ENCODE assay signal across 8 mouse cellular contexts in genomic region chr6:115462743-115463337, GRCm38 (mm10).
A peak's percentile ranks its signal among the peaks of the same experiment; 100 is the strongest.
DNase-seq lines count a peak whose midpoint lies in the region; ATAC-seq and TF ChIP-seq lines count a peak whose summit lies in the region.

No protein-coding gene starts in this region.

- no peak for TF ChIP-seq EP300 in heart, postnatal 0 days (IDR thresholded peaks at IDR 0.05; ENCODE audit: low read depth)

- no peak overlapping the region for H3K9ac ChIP-seq in heart, postnatal 0 days (replicated peaks; ENCODE audit: low read depth, low read length)
- H3K9ac ChIP-seq in lung, embryonic 14.5 days, result no peak overlapping the region
- no peak overlapping the region for H3K9ac ChIP-seq in midbrain, embryonic 14.5 days (replicated peaks; ENCODE audit: low read length)

- DNase-seq in Muller cell, postnatal 12 days (ENCODE audit: inconsistent ontology term), result peak; percentile 72
- peak; percentile 81 to 90 for DNase-seq in cerebellum, adult 18-20 months
- DNase-seq in heart, postnatal 0 days (ENCODE audit: low spot score), result no peak
- peak; percentile 80 for DNase-seq in lung, embryonic 14.5 days
- peak; percentile 90 for DNase-seq in urinary bladder, postnatal 14 days (ENCODE audit: low spot score)
- DNase-seq in left cerebral cortex, adult 9 months (ENCODE audit: low spot score in 2 of 2), result no peak
- no peak for DNase-seq in midbrain, embryonic 14.5 days
- DNase-seq in layer of hippocampus, postnatal 36 days, result no peak

- H3K27me3 ChIP-seq in heart, postnatal 0 days (ENCODE audit: control insufficient read depth, insufficient read depth, low read length), result no peaks in the 10 kb centered on the region
- no peaks in the 10 kb centered on the region for H3K27me3 ChIP-seq in lung, embryonic 14.5 days (ENCODE audit: insufficient read depth, low read length)
- no peaks in the 10 kb centered on the region for H3K27me3 ChIP-seq in midbrain, embryonic 14.5 days (ENCODE audit: control insufficient read depth, insufficient read depth, low read length)

- H3K9me3 ChIP-seq in heart, postnatal 0 days (replicated peaks; ENCODE audit: control insufficient read depth, low read length), result peaks cover 4% of the 10 kb centered on the region; the same call in 1 of the 2 replicates
- H3K9me3 ChIP-seq in lung, embryonic 14.5 days (ENCODE audit: low read depth, low read length), result no peaks in the 10 kb centered on the region
- no peaks in the 10 kb centered on the region for H3K9me3 ChIP-seq in midbrain, embryonic 14.5 days (ENCODE audit: control insufficient read depth, low read length)

- H3K36me3 ChIP-seq in heart, postnatal 0 days (replicated peaks; ENCODE audit: control insufficient read depth, insufficient read depth, low read length), result no peaks in the 10 kb centered on the region
- no peaks in the 10 kb centered on the region for H3K36me3 ChIP-seq in lung, embryonic 14.5 days (ENCODE audit: insufficient read depth)
- H3K36me3 ChIP-seq in midbrain, embryonic 14.5 days (ENCODE audit: control insufficient read depth, insufficient read depth, low read length), result no peaks in the 10 kb centered on the region

- ATAC-seq in heart, postnatal 0 days (ENCODE audit: insufficient read depth, low read depth), result no peak
- ATAC-seq in lung, embryonic 14.5 days (ENCODE audit: insufficient read depth), result peak; percentile 70
- ATAC-seq in midbrain, embryonic 14.5 days (ENCODE audit: low FRiP score, low TSS enrichment), result no peak

- TF ChIP-seq CTCF in heart, postnatal 0 days (IDR thresholded peaks at IDR 0.05; ENCODE audit: low read depth), result no peak
- no peak for TF ChIP-seq CTCF in lung, embryonic 14.5 days (IDR thresholded peaks at IDR 0.05; ENCODE audit: low read depth)

- H3K4me1 ChIP-seq in heart, postnatal 0 days (ENCODE audit: control insufficient read depth, insufficient read depth), result no peaks in the 10 kb centered on the region
- no peaks in the 10 kb centered on the region for H3K4me1 ChIP-seq in lung, embryonic 14.5 days (ENCODE audit: insufficient read depth)
- H3K4me1 ChIP-seq in midbrain, embryonic 14.5 days (ENCODE audit: control insufficient read depth, insufficient read depth, low read length), result no peaks in the 10 kb centered on the region

- WGBS in heart, postnatal 0 days, result 50% methylated on average over 16 of the region's 16 CpGs
- 52% methylated on average over 16 of the region's 16 CpGs for WGBS in lung, embryonic 14.5 days
- WGBS in midbrain, embryonic 14.5 days, result 96% methylated on average over 16 of the region's 16 CpGs

- no peak overlapping the region for H3K4me3 ChIP-seq in heart, postnatal 0 days (ENCODE audit: low read depth, low read length)
- no peak overlapping the region for H3K4me3 ChIP-seq in lung, embryonic 14.5 days (ENCODE audit: low read depth, low read length)
- H3K4me3 ChIP-seq in midbrain, embryonic 14.5 days (replicated peaks; ENCODE audit: low read depth, low read length), result no peak overlapping the region

- peak overlapping the region; percentile 43; the same call in 1 of the 2 replicates for H3K27ac ChIP-seq in heart, postnatal 0 days (ENCODE audit: low read depth)
- peak overlapping the region; percentile 55; the same call in 1 of the 2 replicates for H3K27ac ChIP-seq in lung, embryonic 14.5 days (ENCODE audit: low read depth)
- H3K27ac ChIP-seq in midbrain, embryonic 14.5 days (replicated peaks; ENCODE audit: low read depth, low read length), result no peak overlapping the region

- no peak overlapping the region; the same call in 1 of the 2 replicates for H3K4me2 ChIP-seq in heart, postnatal 0 days (ENCODE audit: low read depth, low read length)
- H3K4me2 ChIP-seq in lung, embryonic 14.5 days, result peak overlapping the region; percentile 20; the same call in 1 of the 2 replicates
- no peak overlapping the region for H3K4me2 ChIP-seq in midbrain, embryonic 14.5 days (ENCODE audit: low read length)

Comparison
In these comparisons a context has a peak if more than half of its experiments do, and no peak if none do; other contexts are left out.
1. DNase-seq: peak in Muller cell, postnatal 12 days (single experiment), cerebellum, adult 18-20 months (2 of 2), lung, embryonic 14.5 days (single experiment) and urinary bladder, postnatal 14 days (single experiment); none in heart, postnatal 0 days (single experiment), left cerebral cortex, adult 9 months (0 of 2), midbrain, embryonic 14.5 days (single experiment) and layer of hippocampus, postnatal 36 days (0 of 2).